Mouse (Mus musculus): ENCODE data around the gene Gm3448.

GRCm38 (mm10) chr17:15068040-15068792 lies 26.9 kb upstream of the Gm3448 start:
- TF ChIP-seq POLR2A (IDR thresholded peaks at IDR 0.05; ENCODE audit: borderline replicate concordance, insufficient read depth, low read length) (no peak), CTCF (IDR thresholded peaks at IDR 0.05; ENCODE audit: borderline replicate concordance, insufficient read depth, low read depth, low read length) (no peak)
